Mouse (Mus musculus) heart, adult 2 months (tissue): Measurements from ENCODE around the gene Gm9821. TPM values are rescaled to one million over a fixed set of nuclear protein-coding genes. Genes with fewer than 3 reads are reported as not detected.

Experiments
- DNase-seq, 2 experiments: peaks; one replicate each; pipeline ENCODE4 v3.0.0; 2021
- H3K27ac ChIP-seq: fragments of 200-600 bp; 2 replicates; pipeline ENCODE4 v1.8.1; 2022
- H3K27me3 ChIP-seq: fragments of 200-500 bp; 2 replicates; pipeline ENCODE4 v1.6.1; 2012; ENCODE audit warnings: mild to moderate bottlenecking, low read length, inconsistent platforms, mixed read lengths; ENCODE audit not compliant: control insufficient read depth, insufficient read depth
- H3K36me3 ChIP-seq: fragments of 200-500 bp; 2 replicates; pipeline ENCODE4 v1.6.1; 2012; ENCODE audit warnings: low read length, inconsistent platforms; ENCODE audit not compliant: control insufficient read depth, insufficient read depth
- H3K4me1 ChIP-seq: fragments of 200-500 bp; 2 replicates; pipeline ENCODE4 v1.6.1; 2011; ENCODE audit warnings: low read length; ENCODE audit not compliant: control insufficient read depth, insufficient read depth
- H3K4me3 ChIP-seq: fragments of 200-600 bp; 2 replicates; pipeline ENCODE4 v1.8.1; 2022
- H3K79me2 ChIP-seq: fragments of 200-500 bp; replicated peaks from 2 replicates; pipeline ENCODE4 v1.6.1; 2012; ENCODE audit warnings: mild to moderate bottlenecking, inconsistent platforms, low read length, moderate library complexity, mixed read lengths; ENCODE audit not compliant: control insufficient read depth, insufficient read depth
- H3K9ac ChIP-seq: fragments of 200-500 bp; 2 replicates; pipeline ENCODE4 v1.6.1; 2012; ENCODE audit warnings: low read depth, mild to moderate bottlenecking, control low read depth, inconsistent platforms, low read length, mixed read lengths
- CTCF ChIP-seq: fragments of 200-600 bp; IDR thresholded peaks from 2 replicates; pipeline ENCODE4 v1.8.1; 2022; ENCODE audit warnings: antibody characterized with exemption, mild to moderate bottlenecking, moderate library complexity
- EP300 ChIP-seq: fragments of 200-500 bp; IDR thresholded peaks from 2 replicates; pipeline ENCODE4 v1.6.1; 2011; ENCODE audit warnings: low read depth, low read length, control low read depth; ENCODE audit not compliant: insufficient read depth
- POLR2A ChIP-seq: fragments of 200-500 bp; IDR thresholded peaks from 2 replicates; pipeline ENCODE4 v1.6.1; 2011; ENCODE audit warnings: mild to moderate bottlenecking, low read depth, low read length, control low read depth; ENCODE audit not compliant: insufficient read depth
- WGBS: fragments of 180-500 bp; shearing (Covaris S2); methylation state at CpG from one replicate; pipeline ENCODE4 v1.1.7; 2018; 5-methylcytosine and 5-hydroxymethylcytosine counted together
- intact Hi-C: fragments of 180-260 bp; cut with DNase I; formaldehyde crosslinking; loops from one replicate; pipeline ENCODE4 v1.15.1; 2025
- polyA plus RNA-seq: library from polyadenylated mRNA; depleted of rRNA; stranded (reverse); fragments of >200 nt; gene quantifications from 2 replicates; pipeline ENCODE4 v1.2.3, GENCODE M21; 2012
- total RNA-seq, 2 experiments: library from RNA; stranded (reverse); gene quantifications; 2 replicates each; pipeline ENCODE4 v1.2.3; 2021

The Gm9821 gene
- total and polyA plus RNA-seq, 3 experiments: not detected

- no peaks in the 10 kb centered on the region for H3K79me2 ChIP-seq
- WGBS: 75% methylated on average over 5 of the region's 5 CpGs
- no peak for DNase-seq
- H3K4me1 ChIP-seq: no peaks in the 10 kb centered on the region
- no peak overlapping the region for H3K9ac ChIP-seq
- no peak for TF ChIP-seq CTCF
- no peaks in the 10 kb centered on the region for H3K27me3 ChIP-seq
- intact Hi-C loops: no loop called here
- no peak overlapping the region for H3K27ac ChIP-seq
- no peaks in the 10 kb centered on the region for H3K36me3 ChIP-seq
- H3K4me3 ChIP-seq: no peak overlapping the region
Measured at GRCm38 (mm10) chr2:91904618-91905307, 40.7 kb upstream of the Gm9821 start.

- no peaks in the 10 kb centered on the region for H3K27me3 ChIP-seq
- H3K79me2 ChIP-seq: no peaks in the 10 kb centered on the region
- no peak for TF ChIP-seq CTCF
- no peak for TF ChIP-seq EP300
- TF ChIP-seq POLR2A: no peak
- intact Hi-C loops: no loop called here
- no peaks in the 10 kb centered on the region for H3K36me3 ChIP-seq
- no peak overlapping the region for H3K27ac ChIP-seq
- H3K4me3 ChIP-seq: no peak overlapping the region
- no peak overlapping the region for H3K9ac ChIP-seq
- DNase-seq: no peak
- 92% methylated on average over 2 of the region's 2 CpGs for WGBS
- H3K4me1 ChIP-seq: no peaks in the 10 kb centered on the region
Measured at GRCm38 (mm10) chr2:91906141-91906540, 39.4 kb upstream of the Gm9821 start.

- H3K4me1 ChIP-seq: no peaks in the 10 kb centered on the region
- intact Hi-C loops: no loop called here
- no peak overlapping the region for H3K27ac ChIP-seq
- TF ChIP-seq CTCF (no peak), EP300 (no peak), POLR2A (no peak)
- no peak overlapping the region for H3K4me3 ChIP-seq
- no peaks in the 10 kb centered on the region for H3K79me2 ChIP-seq
- 64% methylated on average over 3 of the region's 3 CpGs for WGBS
- H3K9ac ChIP-seq: no peak overlapping the region
- no peaks in the 10 kb centered on the region for H3K27me3 ChIP-seq
- no peak for DNase-seq
- H3K36me3 ChIP-seq: no peaks in the 10 kb centered on the region; the same call in 1 of the 2 replicates
Measured at GRCm38 (mm10) chr2:91912616-91913015, 32.9 kb upstream of the Gm9821 start.

GRCm38 (mm10) chr2:91913328-91914110 lies 32.0 kb upstream of the Gm9821 start:
- WGBS: 63% methylated on average over 7 of the region's 7 CpGs
- Histone ChIP-seq H3K79me2 (no peaks in the 10 kb centered on the region), H3K4me3 (no peak overlapping the region), H3K27me3 (no peaks in the 10 kb centered on the region), H3K36me3 (no peaks in the 10 kb centered on the region; the same call in 1 of the 2 replicates), H3K4me1 (no peaks in the 10 kb centered on the region), H3K9ac (no peak overlapping the region), H3K27ac (no peak overlapping the region)
- intact Hi-C loops: no loop called here
- DNase-seq: no peak
- TF ChIP-seq CTCF (no peak), EP300 (no peak), POLR2A (no peak)

GRCm38 (mm10) chr2:91916346-91916977 lies 29.0 kb upstream of the Gm9821 start:
- no peaks in the 10 kb centered on the region for H3K79me2 ChIP-seq
- 61% methylated on average over 7 of the region's 7 CpGs for WGBS

GRCm38 (mm10) chr2:91917096-91917495 lies 28.4 kb upstream of the Gm9821 start:
- Histone ChIP-seq H3K36me3 (no peaks in the 10 kb centered on the region; the same call in 1 of the 2 replicates), H3K4me1 (no peaks in the 10 kb centered on the region), H3K27me3 (peaks cover 4% of the 10 kb centered on the region; the same call in 1 of the 2 replicates), H3K79me2 (no peaks in the 10 kb centered on the region), H3K27ac (no peak overlapping the region), H3K4me3 (no peak overlapping the region), H3K9ac (no peak overlapping the region)
- no peak for DNase-seq
- 94% methylated on average over 7 of the region's 7 CpGs for WGBS
- no peak for TF ChIP-seq EP300
- no peak for TF ChIP-seq POLR2A
- intact Hi-C loops: no loop called here

More at GRCm38 (mm10) chr2:91916346-91916977, 29.0 kb upstream of the Gm9821 start:
- Histone ChIP-seq H3K27me3 (no peaks in the 10 kb centered on the region; the same call in 1 of the 2 replicates), H3K4me3 (no peak overlapping the region), H3K36me3 (no peaks in the 10 kb centered on the region; the same call in 1 of the 2 replicates), H3K9ac (no peak overlapping the region), H3K4me1 (no peaks in the 10 kb centered on the region), H3K27ac (no peak overlapping the region)
- no peak for TF ChIP-seq EP300
- no peak for DNase-seq
- intact Hi-C loops: no loop called here
